Mouse (Mus musculus) CH12F3 (cell line): ENCODE results near the gene Rab3il1.

Source experiments
- in situ Hi-C: fragments of 300-500 bp; cut with MboI; formaldehyde crosslinking; loops from 2 replicates; pipeline ENCODE4 v1.14.3; 2020; ENCODE audit warnings: low sequenced_read_pairs

Rab3il1 gene

DNA sequence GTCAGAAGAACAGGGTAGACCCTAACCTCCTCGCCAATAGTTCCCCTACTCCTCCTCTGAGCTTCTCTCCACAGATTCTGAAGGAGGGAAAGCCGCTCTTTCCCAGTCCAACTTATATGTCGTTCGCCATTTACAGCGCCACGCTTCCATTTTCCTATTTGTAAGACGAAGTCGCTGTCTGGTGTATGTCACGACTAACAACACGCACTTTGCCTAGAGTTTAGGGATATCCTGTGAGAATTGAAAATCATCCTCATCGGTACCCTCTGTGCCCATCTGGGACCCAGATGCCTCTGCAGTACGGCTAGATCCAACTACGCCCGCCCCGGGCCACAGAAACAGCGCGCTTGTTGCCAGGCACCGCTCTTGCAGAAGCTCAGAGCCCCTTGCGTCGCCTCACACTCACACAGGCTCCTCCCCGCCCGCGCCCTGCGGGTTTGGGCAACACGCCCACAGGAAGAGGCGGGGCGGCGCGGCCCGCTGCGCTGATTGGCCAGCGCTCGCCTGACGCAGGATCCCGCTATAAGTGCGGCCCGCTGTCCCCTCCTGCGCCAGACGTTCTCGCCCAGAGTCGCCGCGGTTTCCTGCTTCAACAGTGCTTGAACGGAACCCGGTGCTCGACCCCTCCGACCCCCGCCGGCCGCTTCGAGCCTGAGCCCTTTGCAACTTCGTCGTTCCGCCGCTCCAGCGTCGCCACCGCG lies 19.2 kb upstream of the Rab3il1 start:
- in situ Hi-C loops: no loop called here

DNA sequence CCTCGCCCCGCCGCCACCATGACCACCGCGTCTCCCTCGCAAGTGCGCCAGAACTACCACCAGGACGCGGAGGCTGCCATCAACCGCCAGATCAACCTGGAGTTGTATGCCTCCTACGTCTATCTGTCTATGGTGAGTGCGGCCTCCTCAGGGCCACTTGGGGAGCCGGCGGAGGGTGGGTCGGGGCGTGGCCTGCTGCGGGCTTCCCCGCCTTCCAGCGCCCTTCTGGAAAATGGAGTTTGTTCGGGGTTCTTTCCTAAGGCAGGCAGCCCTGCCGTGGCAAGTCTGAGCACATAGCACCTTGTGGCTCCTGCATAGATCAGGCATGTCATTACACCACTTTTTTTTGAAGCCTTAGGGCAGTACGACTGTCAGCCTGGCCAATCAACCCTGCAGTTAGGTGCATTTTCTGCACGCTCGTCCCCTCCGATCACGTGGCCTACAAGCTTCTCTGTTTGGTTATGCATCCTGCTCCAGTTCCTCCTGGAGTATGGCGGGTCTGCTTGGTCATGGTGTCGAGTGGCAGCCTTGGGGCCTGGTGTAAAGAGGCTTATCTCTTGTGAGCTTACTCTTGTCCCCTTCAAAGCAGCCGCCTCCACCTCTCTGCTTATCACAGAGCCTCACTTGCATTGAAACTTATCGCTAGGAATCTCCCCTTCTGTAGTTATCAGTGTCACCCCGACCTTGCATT lies 18.5 kb upstream of the Rab3il1 start:
- in situ Hi-C loops: no loop called here

DNA sequence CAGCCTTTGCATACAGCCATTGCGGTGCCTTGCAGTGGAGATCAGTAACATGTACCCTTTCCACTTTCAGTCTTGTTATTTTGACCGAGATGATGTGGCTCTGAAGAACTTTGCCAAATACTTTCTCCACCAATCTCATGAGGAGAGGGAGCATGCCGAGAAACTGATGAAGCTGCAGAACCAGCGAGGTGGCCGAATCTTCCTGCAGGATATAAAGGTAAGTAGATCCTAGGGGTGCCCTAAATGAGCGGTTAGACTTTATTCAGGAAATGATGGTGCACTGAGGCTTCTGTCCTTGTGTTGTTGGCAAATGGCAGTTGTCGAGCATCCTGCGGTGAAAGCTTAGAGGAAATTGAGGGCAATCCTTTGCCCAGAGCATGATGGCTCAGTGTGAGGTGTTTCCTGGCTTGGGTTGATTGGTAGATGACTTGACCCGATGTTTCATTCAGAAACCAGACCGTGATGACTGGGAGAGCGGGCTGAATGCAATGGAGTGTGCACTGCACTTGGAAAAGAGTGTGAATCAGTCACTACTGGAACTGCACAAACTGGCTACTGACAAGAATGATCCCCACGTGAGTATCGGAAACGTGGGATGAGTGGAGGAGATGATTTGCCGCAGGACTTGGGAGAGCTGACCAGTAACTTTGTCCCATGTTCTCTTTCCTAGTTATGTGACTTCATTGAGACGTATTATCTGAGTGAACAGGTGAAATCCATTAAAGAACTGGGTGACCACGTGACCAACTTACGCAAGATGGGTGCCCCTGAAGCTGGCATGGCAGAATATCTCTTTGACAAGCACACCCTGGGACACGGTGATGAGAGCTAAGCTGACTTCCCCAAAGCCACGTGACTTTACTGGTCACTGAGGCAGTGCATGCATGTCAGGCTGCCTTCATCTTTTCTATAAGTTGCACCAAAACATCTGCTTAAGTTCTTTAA lies 17.1 kb upstream of the Rab3il1 start:
- in situ Hi-C loops: no loop called here

GRCm38 (mm10) chr19:9985190-9985899 lies 16.1 kb upstream of the Rab3il1 start:
- in situ Hi-C loops: no loop called here

GRCm38 (mm10) chr19:9985900-9986421 lies 15.5 kb upstream of the Rab3il1 start:
- in situ Hi-C loops: no loop called here

- in situ Hi-C loops: no loop called here
Observed at GRCm38 (mm10) chr19:9987192-9987591, 14.3 kb upstream of the Rab3il1 start.

GRCm38 (mm10) chr19:9987593-9987992 lies 13.9 kb upstream of the Rab3il1 start:
- in situ Hi-C loops: no loop called here

GRCm38 (mm10) chr19:9989171-9989883 lies 12.1 kb upstream of the Rab3il1 start:
- in situ Hi-C loops: no loop called here

- in situ Hi-C loops: loop anchor here (5.0 kb wide), 1 partner anchor 73 kb away; no protein-coding TSS in a partner anchor
Observed at GRCm38 (mm10) chr19:9989884-9990256, 11.6 kb upstream of the Rab3il1 start.

DNA sequence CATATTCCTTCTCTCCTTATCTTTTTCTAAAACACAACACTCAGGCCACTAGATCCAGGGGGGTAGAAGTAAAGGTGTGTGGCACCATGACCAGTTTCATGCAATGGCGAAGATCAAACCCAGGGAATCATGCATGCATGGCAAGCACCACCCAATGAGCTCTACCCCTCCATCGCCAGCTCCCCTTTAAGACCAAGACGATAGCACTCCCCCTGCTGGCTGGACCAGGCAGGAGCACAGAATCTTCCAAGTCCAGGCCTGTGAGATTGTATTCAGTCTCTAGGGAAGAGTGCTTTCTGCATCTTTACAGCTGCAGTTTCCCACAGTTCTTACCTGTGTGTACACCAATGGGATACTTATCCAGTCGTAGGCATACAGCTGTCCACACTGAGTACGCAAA lies 10.2 kb upstream of the Rab3il1 start:
- in situ Hi-C loops: loop anchor here (5.0 kb wide), 1 partner anchor 74 kb away; no protein-coding TSS in a partner anchor

DNA sequence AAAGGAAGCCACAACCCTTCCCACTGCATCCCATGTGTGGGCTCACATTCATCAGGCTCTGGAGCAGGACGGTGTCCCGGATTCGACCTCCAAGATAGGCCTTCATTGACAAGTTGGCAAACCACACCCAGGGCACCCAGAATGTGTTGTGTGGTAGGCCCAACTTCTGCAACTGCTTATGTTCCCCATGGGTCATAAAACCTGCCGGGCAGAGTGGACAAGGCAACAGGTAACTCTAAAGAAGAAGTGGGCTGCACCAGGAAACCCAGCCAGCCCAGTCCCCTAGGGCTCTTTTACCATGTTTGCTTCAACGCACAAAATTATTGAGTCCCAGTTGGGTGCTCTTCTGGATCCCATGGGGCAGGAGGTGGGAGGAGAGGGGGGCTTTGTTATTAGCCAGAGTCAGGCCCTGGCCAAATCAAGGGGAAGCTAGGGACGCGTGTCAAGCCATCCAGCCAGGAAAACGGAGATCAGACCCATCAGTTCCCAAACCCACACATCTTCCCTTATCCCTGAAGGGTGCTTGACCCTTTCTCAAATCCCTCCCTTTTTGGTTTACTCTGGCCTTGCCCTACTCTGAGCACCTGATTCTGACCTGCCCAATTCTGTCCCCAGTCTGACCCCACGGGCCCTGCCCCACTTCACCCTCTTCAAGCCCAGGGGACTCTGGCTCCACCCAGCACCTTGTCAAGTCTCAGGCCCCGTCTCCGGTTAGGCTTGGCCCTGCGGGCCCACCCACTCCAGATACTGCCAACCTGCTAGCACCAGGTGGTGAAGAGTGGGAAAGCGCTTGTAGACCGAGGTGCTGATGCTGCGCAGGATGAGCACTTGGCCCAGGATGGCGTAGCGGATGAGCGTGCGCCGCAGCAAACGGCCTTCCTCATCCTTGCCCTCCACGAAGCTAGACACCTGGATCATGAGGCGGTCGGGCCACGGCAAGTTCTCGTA lies 9.2 kb upstream of the Rab3il1 start:
- in situ Hi-C loops: loop anchor here (5.0 kb wide), 1 partner anchor 75 kb away; no protein-coding TSS in a partner anchor

DNA sequence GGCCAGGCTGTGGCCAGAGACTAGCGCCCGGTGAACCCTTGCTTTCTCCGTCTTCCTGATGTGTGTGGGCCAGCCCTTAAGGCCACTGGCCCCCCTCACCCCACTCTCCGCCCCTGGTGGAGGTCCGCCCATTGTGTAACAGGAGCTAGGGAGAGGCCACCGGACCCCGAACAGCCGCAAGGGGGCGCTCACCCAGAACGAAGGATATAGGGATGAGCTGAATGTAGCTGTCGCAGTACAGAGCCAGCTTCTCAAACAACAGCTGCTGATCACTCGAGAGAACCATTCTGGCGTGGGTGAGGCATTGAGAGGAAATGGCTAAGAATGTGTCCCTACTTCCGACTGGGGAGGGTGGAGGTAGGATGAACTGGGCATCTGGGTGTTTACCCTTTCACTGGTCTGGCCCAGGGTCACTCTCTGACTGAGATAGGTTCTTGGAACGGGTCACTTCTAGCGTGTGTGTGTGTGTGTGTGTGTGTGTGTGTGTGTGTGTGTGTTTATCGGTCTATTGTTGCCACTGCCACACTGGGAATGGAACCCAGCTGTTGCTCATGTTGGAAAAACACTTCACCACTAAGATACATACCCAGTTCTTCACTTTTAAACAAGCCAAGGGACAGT lies 8.3 kb upstream of the Rab3il1 start:
- in situ Hi-C loops: loop anchor here (5.0 kb wide), 1 partner anchor 76 kb away; no protein-coding TSS in a partner anchor

- in situ Hi-C loops: loop anchor here (5.0 kb wide), 1 partner anchor 35 kb away; no protein-coding TSS in a partner anchor
Observed at GRCm38 (mm10) chr19:9997204-9998062, 4.0 kb upstream of the Rab3il1 start.

DNA sequence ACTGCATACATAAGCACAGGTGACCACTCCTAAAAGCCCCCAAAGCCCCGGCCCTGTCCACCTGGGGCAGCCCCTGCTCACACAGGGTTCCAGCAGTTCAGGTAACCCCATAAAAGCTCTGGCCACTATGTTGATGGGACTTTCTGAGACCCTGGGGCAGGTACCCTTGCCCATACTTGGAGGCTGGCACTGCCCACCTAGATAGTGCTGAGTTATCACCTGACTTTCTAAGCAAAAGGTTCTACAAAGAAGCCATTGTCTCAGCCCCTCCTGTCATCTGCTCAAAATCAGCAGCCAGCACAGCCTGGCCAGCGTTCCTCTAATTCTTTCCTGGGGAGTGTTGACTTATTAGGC lies 3.4 kb upstream of the Rab3il1 start:
- in situ Hi-C loops: loop anchor here (5.0 kb wide), 1 partner anchor 34 kb away; no protein-coding TSS in a partner anchor

GRCm38 (mm10) chr19:9998736-9999486 lies 2.6 kb upstream of the Rab3il1 start:
- in situ Hi-C loops: loop anchor here (5.0 kb wide), 1 partner anchor 33 kb away; no protein-coding TSS in a partner anchor

DNA sequence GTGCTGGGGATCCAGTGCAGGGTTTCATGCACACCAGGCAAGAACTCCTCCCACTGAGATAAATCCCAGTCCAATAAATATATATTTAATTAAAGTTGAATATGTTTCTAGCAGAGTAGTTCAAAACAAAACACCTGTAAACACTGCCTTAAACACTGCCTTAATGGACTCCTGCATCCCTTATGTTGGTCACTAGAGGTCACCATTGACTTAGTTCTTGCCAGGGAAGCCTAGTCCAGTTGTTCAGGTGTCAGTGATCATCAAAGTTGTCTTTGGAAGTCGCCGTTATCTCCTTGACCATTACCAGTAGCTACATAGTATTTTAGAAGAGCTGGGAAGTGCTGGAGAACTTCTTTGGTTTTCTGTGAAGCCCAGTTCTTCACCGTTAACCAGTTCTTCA lies 1.1 kb upstream of the Rab3il1 start:
- in situ Hi-C loops: loop anchor here (25.0 kb wide), 1 partner anchor 187 kb away; the partner anchor contains the start of gene Fads1
